Mouse (Mus musculus): Measurements from ENCODE around the gene Polr2l.
A peak's percentile ranks its signal among the peaks of the same experiment; 100 is the strongest.

Gene Polr2l

DNA sequence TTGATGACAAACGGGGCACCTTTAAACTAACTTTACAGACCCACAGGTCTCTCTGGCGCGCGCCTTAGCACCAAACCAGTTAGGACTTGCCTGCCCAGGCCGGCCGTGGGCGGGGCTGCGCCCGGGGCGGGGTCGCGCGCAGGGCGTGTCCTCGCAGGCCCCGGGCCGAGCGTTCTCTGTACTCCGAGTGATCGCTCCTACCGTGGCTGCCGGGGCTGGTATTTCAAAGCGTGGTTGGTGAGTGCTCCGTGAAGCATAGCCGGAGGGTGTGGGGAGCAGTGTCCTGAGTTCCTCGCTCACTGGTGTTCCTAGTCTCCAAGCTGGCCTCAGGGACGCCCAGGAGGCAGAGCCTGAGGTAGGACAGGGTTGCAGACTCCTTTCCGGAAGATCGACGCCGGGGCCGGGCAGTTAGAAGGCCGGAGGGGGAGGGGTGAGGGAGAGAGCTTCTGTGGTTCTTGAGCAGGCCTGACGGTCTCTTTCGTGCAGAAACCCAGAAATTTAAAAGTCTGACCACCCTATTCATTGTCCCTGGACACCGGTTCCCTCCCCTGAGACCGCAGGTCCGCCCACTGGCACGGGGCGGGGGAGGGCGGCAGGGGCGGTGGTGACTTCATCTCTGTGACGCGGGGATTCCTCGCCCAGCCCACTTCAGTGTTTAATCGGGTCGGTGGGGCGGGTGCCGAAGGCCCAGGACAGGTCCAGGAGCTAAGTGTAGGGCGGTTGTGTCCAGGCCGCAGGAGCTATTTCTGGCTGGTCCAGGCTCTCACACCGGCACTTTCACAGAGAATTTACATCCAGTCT lies 7.5 kb downstream of the Polr2l start, which contains the start of gene Cd151:
Cd151 (plus strand) TSS at position 163 of the 801 bp plus-strand sequence.
- DNase-seq (ENCODE audit: low spot score in 2 of 2), result peak; percentile 78 to 81

- no peak for DNase-seq (ENCODE audit: low spot score in 2 of 2)
Measured at GRCm38 (mm10) chr7:141466607-141467148, 8.3 kb downstream of the Polr2l start.

- DNase-seq (ENCODE audit: low spot score in 2 of 2), result peak in 1 of 2 experiments; percentile 28
Measured at GRCm38 (mm10) chr7:141466045-141466394, 8.9 kb downstream of the Polr2l start.

- no peak for DNase-seq (ENCODE audit: low spot score in 2 of 2)
Measured at GRCm38 (mm10) chr7:141465388-141466044, 9.4 kb downstream of the Polr2l start.

GRCm38 (mm10) chr7:141464603-141465201 lies 10.2 kb downstream of the Polr2l start:
- DNase-seq (ENCODE audit: low spot score in 2 of 2), result peak in 1 of 2 experiments; percentile 40

DNA sequence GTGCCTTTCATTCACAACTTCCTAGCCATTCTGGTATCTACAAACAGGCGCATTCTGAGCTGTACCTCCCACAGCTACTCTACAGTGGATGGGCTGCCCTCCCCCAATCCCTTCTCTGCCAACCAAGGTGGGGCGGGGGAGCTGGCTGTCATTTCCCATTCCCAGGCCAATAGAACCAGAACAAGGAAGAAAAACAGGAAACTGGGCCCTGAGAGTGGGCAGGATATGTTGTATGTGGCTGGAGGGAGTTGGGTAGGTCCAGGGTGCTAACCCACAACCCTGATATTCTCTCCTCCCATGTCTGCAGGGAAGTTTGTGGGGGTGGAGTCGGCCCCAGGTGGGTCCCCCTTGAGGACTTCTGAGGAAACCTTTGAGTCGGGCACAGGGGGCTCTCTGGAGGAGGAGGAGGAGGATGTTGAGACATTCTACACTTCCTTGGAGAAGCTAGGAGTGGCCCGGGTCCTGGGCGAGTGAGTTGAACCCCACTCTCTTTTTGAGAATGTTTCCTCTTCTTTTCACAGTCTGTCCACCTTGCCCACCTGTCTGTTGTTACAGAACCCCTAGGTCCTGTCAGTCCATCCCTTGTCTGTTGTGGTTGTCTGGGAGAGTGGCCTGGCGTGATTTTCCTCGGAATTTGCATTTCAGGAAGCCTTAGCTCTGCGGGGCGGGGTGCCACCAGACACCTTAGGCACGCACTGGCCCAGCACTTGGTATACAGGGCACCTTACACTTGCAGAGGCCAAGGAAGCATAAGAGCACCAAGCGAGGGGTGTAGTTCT lies 10.9 kb downstream of the Polr2l start:
- DNase-seq (ENCODE audit: low spot score in 2 of 2), result no peak

GRCm38 (mm10) chr7:141462333-141462821 lies 12.6 kb downstream of the Polr2l start:
- peak in 1 of 2 experiments; percentile 20 for DNase-seq (ENCODE audit: low spot score in 2 of 2)

- peak in 1 of 2 experiments; percentile 24 for DNase-seq (ENCODE audit: low spot score in 2 of 2)
Measured at GRCm38 (mm10) chr7:141461521-141462332, 13.2 kb downstream of the Polr2l start.

DNA sequence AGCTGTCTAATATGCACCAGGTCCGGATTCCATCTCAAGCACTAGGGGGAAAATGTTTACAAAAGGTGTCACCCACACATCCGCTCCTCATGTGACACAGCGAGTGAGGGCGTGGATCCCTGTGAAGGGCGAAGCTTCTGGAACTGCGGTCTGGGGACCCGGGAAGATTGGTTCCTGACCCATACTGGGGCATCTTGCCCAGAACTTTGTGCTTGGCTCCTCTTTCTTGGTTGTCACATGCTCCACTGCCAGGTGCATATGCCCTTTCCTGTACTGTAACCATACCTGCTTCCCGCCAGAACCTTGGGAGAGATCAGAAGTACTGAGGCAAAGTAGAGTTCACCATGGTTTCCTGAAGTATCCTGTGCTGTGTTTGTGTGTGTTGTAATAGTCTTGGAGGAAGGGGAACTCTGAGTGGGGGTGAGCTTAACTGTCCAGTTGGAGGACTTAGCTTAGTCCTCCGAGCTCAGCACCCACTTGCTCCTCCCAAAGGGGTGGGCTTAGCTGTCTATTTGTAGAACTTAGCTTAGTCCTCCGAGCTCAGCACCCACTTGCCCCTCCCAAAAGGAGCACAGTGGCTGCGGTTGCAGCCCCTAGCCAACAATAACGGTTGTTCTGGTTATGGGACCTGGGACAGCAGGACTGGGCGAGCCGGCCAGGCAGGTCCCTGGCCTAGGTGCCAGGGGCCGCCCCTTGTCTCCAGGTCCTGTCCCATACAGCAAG lies 14.4 kb downstream of the Polr2l start, which contains the start of gene Cracr2b:
Cracr2b (plus strand) TSS at position 704 of the 723 bp plus-strand sequence.
- peak in 1 of 2 experiments; percentile 39 for DNase-seq (ENCODE audit: low spot score in 2 of 2)

DNA sequence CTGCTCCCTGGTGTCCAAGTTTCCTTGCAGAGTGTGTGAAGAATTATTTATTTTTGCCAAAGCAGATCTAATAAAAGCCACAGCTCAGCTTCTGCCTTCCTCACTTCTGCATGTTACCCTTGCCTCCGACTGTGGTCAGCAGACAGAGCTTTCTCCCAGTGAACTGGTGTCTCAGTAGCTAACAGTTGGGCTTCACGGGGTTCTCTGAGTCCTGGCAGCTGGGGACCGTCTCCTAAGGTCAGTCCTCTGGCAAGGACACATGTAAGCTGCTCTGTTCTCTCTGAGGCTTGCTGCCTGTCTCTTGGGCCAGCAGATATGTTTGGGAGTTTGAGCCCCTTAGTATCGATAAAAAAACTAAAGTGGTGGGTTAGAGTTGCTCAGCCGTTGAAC lies 14.9 kb downstream of the Polr2l start:
- no peak for DNase-seq (ENCODE audit: low spot score in 2 of 2)

GRCm38 (mm10) chr7:141459301-141459711 lies 15.6 kb downstream of the Polr2l start:
- DNase-seq (ENCODE audit: low spot score in 2 of 2), result peak in 1 of 2 experiments; percentile 24

DNA sequence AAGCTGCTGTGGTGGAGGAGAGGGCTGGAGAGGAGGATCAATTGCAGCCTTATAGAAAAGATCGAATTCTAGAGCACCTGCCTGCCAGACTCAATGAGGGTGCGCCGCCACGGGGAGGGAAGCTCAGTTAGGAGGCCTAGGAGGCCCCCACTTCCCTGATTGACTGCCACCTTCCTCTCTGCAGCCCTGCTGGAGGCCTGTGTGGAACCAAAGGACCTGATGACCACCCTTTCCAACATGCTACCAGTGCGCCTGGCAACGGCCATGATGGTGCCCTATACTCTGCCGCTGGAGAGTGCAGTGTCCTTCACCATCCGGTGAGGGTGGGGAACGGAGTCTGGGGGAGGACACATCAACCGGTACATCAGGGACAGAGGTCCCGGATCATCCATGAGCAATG lies 16.3 kb downstream of the Polr2l start:
- peak in 1 of 2 experiments; percentile 21 for DNase-seq (ENCODE audit: low spot score in 2 of 2)

GRCm38 (mm10) chr7:141457986-141458660 lies 16.8 kb downstream of the Polr2l start:
- DNase-seq (ENCODE audit: low spot score in 2 of 2), result peak in 1 of 2 experiments; percentile 29

DNA sequence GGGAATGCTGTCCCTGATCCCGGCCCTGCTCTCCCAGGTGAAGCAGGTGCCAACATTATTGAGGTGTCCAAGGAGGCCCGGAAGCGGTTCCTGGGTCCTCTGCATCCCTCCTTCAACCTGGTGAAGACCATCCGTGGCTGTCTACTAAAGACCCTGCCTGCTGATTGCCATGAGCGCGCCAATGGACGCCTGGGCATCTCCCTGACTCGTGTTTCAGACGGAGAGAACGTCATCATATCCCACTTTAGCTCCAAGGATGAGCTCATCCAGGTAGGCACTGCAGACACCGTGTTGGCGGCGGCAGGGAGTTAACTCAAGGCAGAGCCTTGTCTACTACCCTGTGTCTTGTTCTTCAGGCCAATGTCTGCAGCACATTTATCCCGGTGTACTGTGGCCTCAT lies 17.7 kb downstream of the Polr2l start:
- DNase-seq (ENCODE audit: low spot score in 2 of 2), result peak in 1 of 2 experiments; percentile 21

- DNase-seq (ENCODE audit: low spot score in 2 of 2), result peak in 1 of 2 experiments; percentile 25
Measured at GRCm38 (mm10) chr7:141456739-141457138, 18.2 kb downstream of the Polr2l start.

- peak in 1 of 2 experiments; percentile 62 for DNase-seq (ENCODE audit: low spot score in 2 of 2)
Measured at GRCm38 (mm10) chr7:141455610-141456314, 19.2 kb downstream of the Polr2l start.

- peak; percentile 95 for DNase-seq (ENCODE audit: low spot score in 2 of 2)
Measured at GRCm38 (mm10) chr7:141454967-141455551, 19.9 kb downstream of the Polr2l start, which contains the start of gene Pnpla2. TSS of gene Pnpla2 (plus strand) at chr7:141455198.

- no peak for DNase-seq (ENCODE audit: low spot score in 2 of 2)
Measured at GRCm38 (mm10) chr7:141453636-141454035, 21.3 kb downstream of the Polr2l start.
